Mouse (Mus musculus) olfactory bulb, adult 2 months (tissue): ENCODE results near the gene Aox3. TPM values are rescaled to one million over a fixed set of nuclear protein-coding genes. Genes with fewer than 3 reads are reported as not detected.

Source experiments
- H3K27ac ChIP-seq: fragments of 200-500 bp; 2 replicates; pipeline ENCODE4 v1.5.1; 2012; ENCODE audit warnings: low read depth, low read length; ENCODE audit not compliant: insufficient read depth
- H3K4me1 ChIP-seq: fragments of 200-500 bp; 2 replicates; pipeline ENCODE4 v1.6.1; 2012; ENCODE audit warnings: low read length; ENCODE audit not compliant: control insufficient read depth, insufficient read depth
- H3K4me3 ChIP-seq: fragments of 200-500 bp; 2 replicates; pipeline ENCODE4 v1.5.1; 2012; ENCODE audit warnings: mild to moderate bottlenecking, low read depth, low read length, moderate library complexity; ENCODE audit not compliant: insufficient read depth
- CTCF ChIP-seq: fragments of 200-500 bp; IDR thresholded peaks from 2 replicates; pipeline ENCODE4 v1.5.1; 2012; ENCODE audit warnings: low read depth, mild to moderate bottlenecking, low read length, moderate library complexity; ENCODE audit not compliant: insufficient read depth
- POLR2A ChIP-seq: fragments of 200-500 bp; IDR thresholded peaks from 2 replicates; pipeline ENCODE4 v1.6.1; 2012; ENCODE audit warnings: mild to moderate bottlenecking, low read depth, low read length, moderate library complexity; ENCODE audit not compliant: insufficient read depth
- WGBS: fragments of 180-500 bp; shearing (Covaris S2); methylation state at CpG from one replicate; pipeline ENCODE4 v1.1.7; 2018; 5-methylcytosine and 5-hydroxymethylcytosine counted together
- polyA plus RNA-seq: library from polyadenylated mRNA; stranded (reverse); fragments of >200 nt; gene quantifications from 2 replicates; pipeline ENCODE4 v1.2.4, GENCODE M21; 2012; ENCODE audit warnings: low replicate concordance; ENCODE audit not compliant: missing spikeins, insufficient read depth, insufficient read length

Gene Aox3
- polyA plus RNA-seq, 1 experiment = not detected

GRCm38 (mm10) chr1:58114666-58115375 is 1.9 kb downstream of the Aox3 start:
- Histone ChIP-seq H3K4me1 (peaks cover 3% of the 10 kb centered on the region), H3K4me3 (no peak overlapping the region), H3K27ac (no peak overlapping the region)
- WGBS = 80% methylated on average over 12 of the region's 12 CpGs
- TF ChIP-seq POLR2A (no peak), CTCF (no peak)

DNA sequence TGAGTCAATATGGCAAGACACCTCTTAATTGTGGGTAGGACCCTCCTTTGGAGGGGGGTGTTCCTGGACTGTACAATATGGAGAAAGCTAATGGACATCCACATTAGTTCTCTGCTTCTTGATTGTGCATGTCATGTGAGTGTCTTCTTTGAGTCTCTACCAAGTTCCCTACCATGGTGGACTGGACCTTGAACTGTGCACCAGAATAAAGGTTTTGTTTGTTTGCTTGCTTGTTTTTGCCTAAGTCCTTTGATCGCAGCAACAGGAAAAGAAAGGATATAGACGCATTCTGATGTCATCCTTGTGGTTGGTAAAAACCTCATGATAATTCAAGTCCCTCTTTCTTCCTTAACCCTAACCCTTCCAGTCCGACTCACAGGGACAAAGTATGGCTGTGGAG is 5.3 kb downstream of the Aox3 start:
- TF ChIP-seq CTCF (no peak), POLR2A (no peak)
- 82% methylated on average over 3 of the region's 3 CpGs for WGBS
- H3K4me3 ChIP-seq = no peak overlapping the region

GRCm38 (mm10) chr1:58124901-58125300 is 12.0 kb downstream of the Aox3 start:
- Histone ChIP-seq H3K27ac (no peak overlapping the region), H3K4me3 (no peak overlapping the region), H3K4me1 (no peaks in the 10 kb centered on the region)
- no peak for TF ChIP-seq CTCF
- no peak for TF ChIP-seq POLR2A
- 89% methylated on average over 8 of the region's 8 CpGs for WGBS

More for the DNA sequence above, 5.3 kb downstream of the Aox3 start:
- no peak overlapping the region for H3K27ac ChIP-seq
- no peaks in the 10 kb centered on the region for H3K4me1 ChIP-seq

- H3K4me3 ChIP-seq = no peak overlapping the region
- H3K4me1 ChIP-seq = no peaks in the 10 kb centered on the region
- TF ChIP-seq CTCF (no peak), POLR2A (no peak)
- no peak overlapping the region for H3K27ac ChIP-seq
These were observed 25.0 kb downstream of the Aox3 start for GRCm38 (mm10) chr1:58137891-58138290.

DNA sequence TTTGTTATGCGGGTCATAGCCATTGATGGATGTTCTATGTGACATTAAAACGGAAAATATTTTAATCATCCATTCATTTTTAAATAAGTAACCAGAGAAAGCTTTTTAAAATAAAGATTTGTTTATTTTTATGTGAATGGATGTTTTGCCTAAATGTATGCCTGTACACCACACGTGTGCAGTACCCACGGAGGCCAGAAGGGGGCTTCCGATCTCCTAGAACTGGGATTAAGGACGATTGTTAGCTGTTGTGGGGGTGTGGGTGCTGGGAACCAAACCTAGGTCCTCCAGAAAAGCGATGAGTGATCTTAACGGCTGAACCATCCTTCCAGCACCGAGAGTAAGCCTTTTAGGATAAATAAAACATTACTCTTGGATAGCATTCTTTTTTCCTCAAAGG is 26.1 kb downstream of the Aox3 start:
- TF ChIP-seq CTCF (no peak), POLR2A (no peak)
- 89% methylated on average over 9 of the region's 9 CpGs for WGBS
- H3K4me1 ChIP-seq = no peaks in the 10 kb centered on the region
- H3K27ac ChIP-seq = no peak overlapping the region
- no peak overlapping the region for H3K4me3 ChIP-seq

GRCm38 (mm10) chr1:58140607-58141006 is 27.7 kb downstream of the Aox3 start:
- no peak for TF ChIP-seq POLR2A
- no peak for TF ChIP-seq CTCF
- Histone ChIP-seq H3K4me3 (no peak overlapping the region), H3K27ac (no peak overlapping the region), H3K4me1 (no peaks in the 10 kb centered on the region)
- WGBS = 92% methylated on average over 5 of the region's 5 CpGs

DNA sequence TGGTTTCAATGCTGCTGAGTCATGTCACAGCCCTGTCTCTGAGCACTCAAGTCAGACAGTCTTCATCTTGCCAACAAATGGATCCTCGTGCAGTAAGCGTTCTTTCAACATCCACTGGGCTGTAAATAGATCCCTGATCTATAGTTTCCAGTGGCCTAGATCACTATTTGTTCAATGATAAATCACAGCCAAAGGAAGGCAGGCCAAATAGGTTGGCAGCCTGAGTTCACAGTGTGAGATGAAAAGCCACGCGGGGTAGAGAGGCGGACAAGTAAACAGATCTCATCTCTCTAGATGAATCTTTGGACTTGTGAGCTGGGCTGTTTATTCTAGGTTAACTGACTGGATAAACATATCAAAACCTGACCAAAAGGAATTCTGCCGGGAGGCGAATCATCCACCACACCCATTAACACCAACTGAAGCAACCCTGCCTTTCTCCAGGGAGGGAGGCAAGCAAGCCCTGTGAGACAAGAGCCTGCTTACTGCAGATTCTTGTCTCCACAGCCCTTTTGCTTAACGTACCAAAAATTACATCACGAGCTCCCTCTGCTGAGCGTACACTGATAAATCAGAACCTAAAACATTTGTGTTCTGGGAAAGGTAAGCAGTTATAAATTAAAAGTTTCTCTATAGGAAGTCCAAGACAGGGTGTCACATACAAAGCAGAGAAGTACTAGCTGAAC is 31.6 kb downstream of the Aox3 start:
- Histone ChIP-seq H3K4me1 (no peaks in the 10 kb centered on the region), H3K27ac (no peak overlapping the region), H3K4me3 (no peak overlapping the region)
- 56% methylated on average over 10 of the region's 10 CpGs for WGBS
- TF ChIP-seq CTCF (no peak), POLR2A (no peak)

- 92% methylated on average over 10 of the region's 10 CpGs for whole genome bisulfite sequencing
- H3K27ac ChIP-seq = no peak overlapping the region
- no peak for TF ChIP-seq CTCF
- no peak for TF ChIP-seq POLR2A
- no peaks in the 10 kb centered on the region for H3K4me1 ChIP-seq
- H3K4me3 ChIP-seq = no peak overlapping the region
These were observed 33.1 kb downstream of the Aox3 start for GRCm38 (mm10) chr1:58146026-58146425.

DNA sequence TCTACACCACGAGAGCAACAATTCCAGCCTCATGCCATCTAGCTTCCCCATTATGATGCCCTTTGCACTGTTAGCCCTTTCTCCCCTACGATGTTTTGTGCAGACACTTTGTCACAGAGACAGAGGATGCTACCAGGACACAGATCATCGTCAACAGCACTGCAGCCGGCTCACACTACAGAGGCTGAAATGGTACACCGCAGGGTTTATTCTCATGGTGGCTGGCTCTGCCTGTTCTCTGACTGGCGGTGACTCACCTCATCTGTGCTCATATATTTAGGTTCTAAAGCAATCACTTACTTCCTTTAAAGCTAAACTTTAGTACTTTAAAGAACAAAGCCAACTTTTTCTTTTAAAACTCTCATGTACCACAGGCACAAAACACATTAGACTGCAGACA is 34.8 kb downstream of the Aox3 start:
- TF ChIP-seq CTCF = no peak
- no peak for TF ChIP-seq POLR2A
- H3K27ac ChIP-seq = no peak overlapping the region
- H3K4me1 ChIP-seq = no peaks in the 10 kb centered on the region
- WGBS = 70% methylated on average over 6 of the region's 6 CpGs
- H3K4me3 ChIP-seq = no peak overlapping the region
